Mouse (Mus musculus) monocyte, adult 5-6 weeks (primary cell): ENCODE data around the gene Cant1. TPM values are rescaled to one million over a fixed set of nuclear protein-coding genes. Genes with fewer than 3 reads are reported as not detected.
"Not testable (repeated sequence)": the region's sequence is repeated elsewhere in the genome, so short reads cannot be mapped to it uniquely, and the experiment has no call there.

Source experiments
- ATAC-seq: fragments of 153-309, 156-312 bp; replicated peaks from 2 replicates; pipeline ENCODE4 v1.8.0; 2017; ENCODE audit warnings: mild to moderate bottlenecking; ENCODE audit not compliant: low TSS enrichment, insufficient number of reproducible peaks, severe bottlenecking, poor library complexity, low FRiP score
- total RNA-seq: library from RNA; stranded (forward); fragments of 200-1000, 200-491, 200-594 nt; gene quantifications from 3 replicates; pipeline ENCODE4 v1.2.3, GENCODE M21; 2017

Cant1 gene
- total RNA-seq, 1 experiment from 2014 or later, result 16.7 TPM

DNA sequence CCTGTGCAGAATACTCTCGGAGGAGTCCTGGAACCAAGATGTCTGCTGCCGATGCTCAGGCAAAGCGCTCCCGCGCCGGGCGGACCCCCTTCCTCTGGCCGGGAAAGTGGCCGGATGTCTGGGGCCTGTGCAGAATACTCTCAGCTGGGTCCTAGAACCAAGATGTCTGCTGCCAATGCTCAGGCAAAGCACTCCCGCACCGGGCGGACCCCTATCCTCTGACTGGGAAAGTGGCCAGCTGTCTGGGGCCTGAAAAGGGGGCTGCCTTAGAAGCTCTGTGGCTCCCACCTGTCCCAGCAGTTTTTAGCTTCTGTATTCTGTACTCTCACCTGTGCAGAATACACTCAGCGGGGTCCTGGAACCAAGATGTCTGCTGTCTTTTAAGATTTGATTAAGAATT, 31.1 kb downstream of the Cant1 start:
- not testable (repeated sequence) for ATAC-seq

- ATAC-seq, result peak; percentile 95
Observed at GRCm38 (mm10) chr11:118379251-118380009, 39.5 kb downstream of the Cant1 start.

DNA sequence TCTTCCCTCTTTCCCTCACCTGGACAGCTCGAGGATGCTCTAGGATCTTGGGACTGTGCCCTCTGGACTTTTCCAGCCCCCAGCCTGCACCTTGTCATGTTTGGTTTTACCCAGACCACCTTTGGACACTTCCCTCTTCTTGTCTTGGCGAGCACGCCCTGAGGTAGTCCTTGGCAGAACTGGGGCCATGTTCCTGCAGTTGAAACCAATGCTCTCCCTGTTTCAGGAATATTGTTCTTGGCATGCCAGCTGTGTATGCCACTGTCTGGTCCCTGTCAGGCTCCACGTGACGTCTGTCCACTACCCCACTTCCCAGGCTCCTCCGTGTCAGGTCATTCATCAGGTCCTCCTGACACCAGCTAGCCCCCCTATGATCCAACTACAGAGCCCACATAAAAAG, 40.2 kb downstream of the Cant1 start:
- ATAC-seq, result no peak

- 0 out of 2 replicates have a peak, but pooled peaks have one; percentile 7 for ATAC-seq
Observed at GRCm38 (mm10) chr11:118376323-118376722, 42.6 kb downstream of the Cant1 start.

DNA sequence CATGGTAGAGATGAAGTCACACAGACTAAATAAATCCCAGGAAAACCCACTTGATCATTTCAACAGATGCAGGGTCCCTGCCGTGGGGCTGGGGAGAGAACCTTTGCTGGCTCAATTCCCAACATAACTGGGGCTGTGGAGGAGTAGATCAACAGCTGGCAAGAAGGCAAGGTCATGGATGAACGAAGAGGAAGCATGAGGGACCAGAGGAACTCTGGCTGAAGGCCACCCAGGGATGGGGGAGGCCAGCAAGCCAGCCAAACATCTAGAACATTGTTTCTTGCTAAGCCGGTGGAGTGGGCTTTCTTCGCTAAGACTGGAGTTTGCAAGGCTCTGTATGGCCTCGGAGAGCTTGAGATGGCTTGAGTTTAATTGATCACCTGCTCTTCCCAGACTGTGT, 43.0 kb downstream of the Cant1 start:
- no peak for ATAC-seq

DNA sequence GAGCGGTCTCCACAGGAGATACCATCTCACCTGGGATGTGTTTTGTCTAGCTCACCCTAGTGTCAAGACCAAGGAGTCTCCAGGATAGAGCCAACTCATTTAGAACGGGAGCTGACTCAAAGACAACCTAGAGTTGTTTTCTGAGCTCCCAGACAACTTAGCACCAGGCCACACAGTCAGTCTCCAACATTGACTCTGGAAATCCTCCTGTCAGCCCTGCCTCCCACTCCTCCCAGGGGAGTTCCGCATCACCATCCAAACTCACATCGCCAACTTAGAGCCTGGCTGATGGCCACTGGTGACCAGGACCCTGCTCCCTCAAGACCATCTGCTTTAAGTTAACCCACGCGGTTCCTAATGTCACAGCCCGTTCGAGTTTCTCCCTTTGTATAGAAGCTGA, 43.4 kb downstream of the Cant1 start:
- ATAC-seq, result no peak

- no peak for ATAC-seq
Observed at GRCm38 (mm10) chr11:118375006-118375405, 43.9 kb downstream of the Cant1 start.

GRCm38 (mm10) chr11:118374506-118374905, 44.4 kb downstream of the Cant1 start:
- no peak for ATAC-seq

DNA sequence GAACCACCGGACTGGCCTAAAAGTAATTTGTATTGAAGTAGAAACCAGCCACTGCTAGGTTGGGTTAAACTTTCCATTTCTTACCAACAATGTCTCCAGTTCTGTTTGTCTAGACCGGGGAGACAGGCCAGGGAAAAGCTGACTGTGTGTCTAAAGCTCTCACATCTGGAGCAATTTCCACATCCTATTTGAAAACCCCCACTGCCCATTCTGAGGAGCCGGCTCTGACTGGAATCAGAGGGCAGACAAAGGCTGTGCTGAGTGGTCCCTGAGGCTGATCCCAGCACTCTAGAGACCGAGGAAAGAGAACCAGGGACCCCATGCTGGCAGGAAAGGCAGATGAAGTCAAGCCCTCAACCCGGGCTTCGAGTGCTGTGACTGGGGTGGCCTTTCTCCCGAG, 46.2 kb downstream of the Cant1 start:
- no peak for ATAC-seq

GRCm38 (mm10) chr11:118371876-118372275, 47.0 kb downstream of the Cant1 start:
- no peak for ATAC-seq

DNA sequence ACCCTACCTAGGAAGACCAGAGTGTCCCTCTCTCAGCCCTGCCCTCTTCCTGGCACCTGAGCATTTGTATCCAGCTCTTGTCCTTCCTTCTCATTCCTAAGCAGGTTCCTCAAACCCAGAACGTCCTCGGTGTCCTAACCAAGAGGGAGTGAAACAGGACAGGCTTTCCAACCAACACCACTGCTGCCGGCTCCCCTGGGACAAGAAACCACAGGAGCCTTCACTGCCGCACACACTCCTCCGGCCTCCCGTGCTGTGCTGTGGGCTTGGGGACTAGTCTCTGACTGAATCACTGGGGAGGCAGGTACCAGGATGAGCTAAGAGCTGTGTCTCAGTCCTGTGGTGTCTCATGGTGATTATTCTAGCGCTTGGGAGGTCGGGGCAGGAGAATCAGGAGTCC, 49.2 kb downstream of the Cant1 start:
- no peak for ATAC-seq

- ATAC-seq, result no peak
Observed at GRCm38 (mm10) chr11:118369251-118369650, 49.6 kb downstream of the Cant1 start.

GRCm38 (mm10) chr11:118368330-118368729, 50.6 kb downstream of the Cant1 start:
- no peak for ATAC-seq

- no peak for ATAC-seq
Observed at GRCm38 (mm10) chr11:118366559-118366958, 52.3 kb downstream of the Cant1 start.

GRCm38 (mm10) chr11:118366108-118366507, 52.8 kb downstream of the Cant1 start:
- ATAC-seq, result no peak

- no peak for ATAC-seq
Observed at GRCm38 (mm10) chr11:118365171-118365570, 53.7 kb downstream of the Cant1 start.

GRCm38 (mm10) chr11:118364021-118364420, 54.9 kb downstream of the Cant1 start:
- no peak for ATAC-seq

DNA sequence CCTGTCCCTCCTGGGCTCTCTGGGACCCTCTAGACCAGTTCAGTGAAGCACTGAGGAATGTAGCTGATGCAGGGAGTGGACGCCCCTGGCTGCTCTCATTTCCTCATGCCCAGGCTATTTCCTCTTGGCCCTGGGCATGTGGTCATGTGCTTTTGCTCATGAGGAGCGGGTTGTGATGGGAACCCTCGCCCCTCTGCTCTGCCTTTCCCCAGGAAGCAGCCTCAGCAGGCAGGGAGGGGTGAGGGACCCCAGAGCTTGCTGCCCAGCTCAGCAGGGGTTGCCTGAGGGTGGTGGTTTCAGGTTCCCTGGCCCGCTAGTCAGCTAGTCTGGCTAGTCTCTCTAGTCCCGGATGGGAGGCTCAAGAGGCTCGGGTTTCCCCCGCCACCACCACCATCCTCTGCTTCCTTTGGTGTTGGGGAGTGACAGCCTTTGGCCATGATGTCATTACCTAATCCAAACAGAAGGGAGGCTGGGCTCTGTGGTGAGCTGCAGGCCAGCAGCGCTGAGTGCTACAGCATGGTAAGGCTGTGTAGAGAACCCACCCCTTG, 55.8 kb downstream of the Cant1 start:
- peak; percentile 80 for ATAC-seq

DNA sequence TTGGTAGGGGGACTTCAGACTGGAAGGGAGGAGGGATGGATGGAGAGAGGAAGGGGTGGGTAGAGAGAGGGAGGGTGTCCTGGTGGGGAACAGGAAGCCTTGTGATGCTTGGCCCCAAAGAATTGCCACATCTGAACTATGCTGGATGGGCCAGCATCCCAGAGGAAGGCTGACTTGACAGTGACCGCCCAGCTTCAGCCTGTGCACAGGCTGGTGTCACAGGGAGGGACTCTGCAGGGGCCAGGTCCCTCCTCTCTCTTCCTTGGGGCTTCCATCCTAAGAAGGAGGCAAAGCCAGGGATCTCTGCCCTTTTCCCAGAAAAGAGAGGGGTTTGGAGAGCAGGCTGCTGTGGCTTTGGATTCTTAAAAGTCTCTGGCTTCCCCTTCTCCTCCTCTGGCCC, 56.4 kb downstream of the Cant1 start:
- no peak for ATAC-seq

DNA sequence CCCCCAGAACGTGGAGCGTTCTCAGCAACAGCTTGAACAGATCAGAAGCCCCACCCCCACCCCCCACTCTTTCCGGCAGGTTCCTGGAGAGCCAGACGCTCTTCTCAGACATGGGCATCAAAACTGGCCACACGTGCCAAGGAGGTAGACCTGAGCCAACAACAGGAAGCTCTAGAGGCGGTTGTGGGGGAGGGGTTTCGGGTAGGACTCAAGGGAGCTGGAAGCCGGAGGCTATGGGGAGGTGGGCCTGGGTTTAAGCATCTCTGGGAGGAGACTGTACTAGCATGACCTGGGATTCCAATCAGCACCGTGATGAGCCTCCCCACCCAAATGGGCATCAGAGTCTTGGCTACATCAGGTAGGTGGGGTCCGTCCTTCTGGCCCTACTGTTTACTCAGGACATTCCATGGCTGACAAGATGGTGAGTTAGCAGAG, 58.0 kb downstream of the Cant1 start:
- ATAC-seq, result no peak
